Mouse (Mus musculus) right cerebral cortex, postnatal 14 days (tissue): ENCODE measurements around the gene Pink1.

Source experiments
- DNase-seq: peaks from one replicate; pipeline ENCODE4 v3.0.0; 2022

The Pink1 gene

GRCm38 (mm10) chr4:138311595-138311994, 14.5 kb downstream of the Pink1 start:
- DNase-seq: no peak

- no peak for DNase-seq
These were observed 15.7 kb downstream of the Pink1 start for GRCm38 (mm10) chr4:138310311-138310910.

- no peak for DNase-seq
These were observed 18.4 kb downstream of the Pink1 start for GRCm38 (mm10) chr4:138307739-138308138.

GRCm38 (mm10) chr4:138307025-138307424, 19.1 kb downstream of the Pink1 start:
- no peak for DNase-seq

GRCm38 (mm10) chr4:138304340-138305104, 21.6 kb downstream of the Pink1 start, which contains the start of gene Ddost:
TSS of gene Ddost (plus strand) at chr4:138304730.
- DNase-seq: peak; percentile 97

- DNase-seq: no peak
These were observed 22.4 kb downstream of the Pink1 start for GRCm38 (mm10) chr4:138303742-138304141.

GRCm38 (mm10) chr4:138303011-138303410, 23.1 kb downstream of the Pink1 start:
- no peak for DNase-seq

- DNase-seq: no peak
These were observed 24.8 kb downstream of the Pink1 start for GRCm38 (mm10) chr4:138301271-138301780.

- DNase-seq: no peak
These were observed 32.1 kb downstream of the Pink1 start for GRCm38 (mm10) chr4:138293949-138294550.

GRCm38 (mm10) chr4:138293261-138293948, 32.7 kb downstream of the Pink1 start:
- no peak for DNase-seq

GRCm38 (mm10) chr4:138292028-138292427, 34.1 kb downstream of the Pink1 start:
- DNase-seq: no peak

GRCm38 (mm10) chr4:138288691-138289090, 37.4 kb downstream of the Pink1 start:
- no peak for DNase-seq

- DNase-seq: no peak
These were observed 39.7 kb downstream of the Pink1 start for GRCm38 (mm10) chr4:138286411-138286810.

- peak; percentile 54 for DNase-seq
These were observed 43.3 kb downstream of the Pink1 start for GRCm38 (mm10) chr4:138282834-138283233.

- no peak for DNase-seq
These were observed 47.8 kb downstream of the Pink1 start for GRCm38 (mm10) chr4:138278346-138278745.

GRCm38 (mm10) chr4:138272011-138272997, 53.8 kb downstream of the Pink1 start:
- DNase-seq: peak; percentile 56

GRCm38 (mm10) chr4:138267869-138268268, 58.2 kb downstream of the Pink1 start:
- DNase-seq: no peak
